Comparison of ENCODE assay signal across 8 mouse cellular contexts in the genomic region with DNA sequence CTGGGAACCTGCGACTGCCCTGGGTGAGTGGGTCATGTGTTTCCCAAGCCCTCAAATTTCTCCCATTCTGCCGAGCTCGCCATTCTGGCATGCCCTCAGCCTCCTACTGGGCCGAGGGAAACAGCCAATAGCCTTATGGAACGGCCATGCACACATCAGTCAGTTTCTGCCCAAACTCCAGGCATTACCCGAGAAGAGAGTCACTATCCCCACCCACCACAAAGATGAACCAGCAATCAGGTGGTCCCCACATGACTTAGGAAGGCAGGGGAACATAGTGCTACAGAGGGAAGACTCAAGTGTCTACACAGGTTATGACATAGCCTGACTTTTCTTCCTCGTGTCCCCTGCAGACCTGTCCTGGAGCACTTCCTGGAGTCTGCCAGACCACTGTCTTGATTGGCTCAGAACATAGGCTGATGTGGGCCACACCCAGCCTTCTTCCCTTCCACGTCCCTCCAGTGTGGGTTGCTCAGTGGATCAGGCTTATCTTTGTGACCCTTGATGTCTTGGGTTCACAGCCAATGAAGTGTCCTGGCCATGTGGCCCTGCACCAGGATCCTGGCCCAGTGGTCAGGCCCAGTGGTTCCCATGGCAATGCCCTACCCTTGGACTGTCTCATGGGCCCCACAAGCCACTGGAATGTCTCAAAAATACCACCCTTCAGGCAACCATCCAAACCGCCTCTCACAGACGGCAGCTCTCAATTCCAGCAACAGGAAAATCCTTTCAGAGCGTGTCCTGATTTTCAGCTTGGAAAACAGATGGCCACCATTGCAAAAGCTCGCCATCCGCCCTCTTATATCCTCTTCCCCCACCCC. TPM values are rescaled to one million over a fixed set of nuclear protein-coding genes. Genes with fewer than 3 reads are reported as not detected.
A peak's percentile ranks its signal among the peaks of the same experiment; 100 is the strongest.
DNase-seq lines count a peak whose midpoint lies in the region; ATAC-seq and TF ChIP-seq lines count a peak whose summit lies in the region.

No protein-coding gene starts in this region.

- TF ChIP-seq EP300 in heart, adult 2 months (IDR thresholded peaks at IDR 0.05; ENCODE audit: insufficient read depth, low read depth, low read length) = no peak

- H3K4me2 ChIP-seq in kidney, embryonic 14.5 days (replicated peaks; ENCODE audit: low read depth, low read length) = no peak overlapping the region
- no peak overlapping the region for H3K4me2 ChIP-seq in kidney, postnatal 0 days (ENCODE audit: low read length)

- no peak for TF ChIP-seq POLR2A in heart, adult 2 months (IDR thresholded peaks at IDR 0.05; ENCODE audit: insufficient read depth, low read depth, low read length)

- ATAC-seq in kidney, embryonic 14.5 days (ENCODE audit: low FRiP score, low TSS enrichment) = no peak
- no peak for ATAC-seq in kidney, postnatal 0 days (replicated peaks; ENCODE audit: low FRiP score, low read depth)

- H3K4me1 ChIP-seq in kidney, embryonic 14.5 days (ENCODE audit: control insufficient read depth, insufficient read depth, low read length) = peaks cover 36% of the 10 kb centered on the region
- peaks cover 29% of the 10 kb centered on the region for H3K4me1 ChIP-seq in heart, adult 2 months (ENCODE audit: control insufficient read depth, insufficient read depth, low read length)
- H3K4me1 ChIP-seq in kidney, postnatal 0 days (replicated peaks; ENCODE audit: insufficient read depth, low read length) = peaks cover 36% of the 10 kb centered on the region

- no peaks in the 10 kb centered on the region for H3K79me2 ChIP-seq in heart, adult 2 months (replicated peaks; ENCODE audit: control insufficient read depth, insufficient read depth, low read length)

- H3K27me3 ChIP-seq in kidney, embryonic 14.5 days (ENCODE audit: control insufficient read depth, insufficient read depth, low read length) = no peaks in the 10 kb centered on the region
- no peaks in the 10 kb centered on the region for H3K27me3 ChIP-seq in heart, adult 2 months (ENCODE audit: control insufficient read depth, insufficient read depth, low read length)
- H3K27me3 ChIP-seq in kidney, postnatal 0 days (ENCODE audit: insufficient read depth, low read length) = no peaks in the 10 kb centered on the region

- H3K27ac ChIP-seq in kidney, embryonic 14.5 days (ENCODE audit: low read depth, low read length) = no peak overlapping the region; the same call in 1 of the 2 replicates
- peak overlapping the region; percentile 95 for H3K27ac ChIP-seq in heart, adult 2 months
- H3K27ac ChIP-seq in kidney, postnatal 0 days = 0 out of 2 replicates have a peak overlapping the region, but pooled peaks have one; percentile 97

- H3K9me3 ChIP-seq in kidney, embryonic 14.5 days (ENCODE audit: control insufficient read depth, low read length) = no peaks in the 10 kb centered on the region
- H3K9me3 ChIP-seq in kidney, postnatal 0 days (replicated peaks; ENCODE audit: low read length) = no peaks in the 10 kb centered on the region

- 76% methylated on average over 13 of the region's 13 CpGs for WGBS in kidney, embryonic 14.5 days
- 36% methylated on average over 13 of the region's 13 CpGs for WGBS in heart, adult 2 months
- 62% methylated on average over 13 of the region's 13 CpGs for WGBS in kidney, postnatal 0 days

- no peak for TF ChIP-seq CTCF in heart, adult 2 months (IDR thresholded peaks at IDR 0.05)
- TF ChIP-seq CTCF in kidney, postnatal 0 days (IDR thresholded peaks at IDR 0.05; ENCODE audit: low read depth) = no peak

- intact Hi-C loops in heart, adult 2 months (cut with DNase I) = no loop called here

- H3K36me3 ChIP-seq in kidney, embryonic 14.5 days (ENCODE audit: control insufficient read depth, insufficient read depth, low read length) = no peaks in the 10 kb centered on the region
- peaks cover 7% of the 10 kb centered on the region for H3K36me3 ChIP-seq in heart, adult 2 months (ENCODE audit: control insufficient read depth, insufficient read depth, low read length)
- H3K36me3 ChIP-seq in kidney, postnatal 0 days (ENCODE audit: insufficient read depth, low read length) = no peaks in the 10 kb centered on the region

- no peak overlapping the region for H3K9ac ChIP-seq in kidney, embryonic 14.5 days (ENCODE audit: low read depth, low read length)
- no peak overlapping the region for H3K9ac ChIP-seq in heart, adult 2 months (ENCODE audit: low read depth, low read length)
- no peak overlapping the region for H3K9ac ChIP-seq in kidney, postnatal 0 days (ENCODE audit: low read depth, low read length)

- H3K4me3 ChIP-seq in kidney, embryonic 14.5 days (ENCODE audit: low read length) = no peak overlapping the region
- H3K4me3 ChIP-seq in heart, adult 2 months = no peak overlapping the region
- H3K4me3 ChIP-seq in kidney, postnatal 0 days (replicated peaks; ENCODE audit: low read depth, low read length) = no peak overlapping the region

- DNase-seq in kidney, adult 11 months = peak; percentile 61
- DNase-seq in ZHBTc4 (ENCODE audit: low read depth, low spot score) = peak; percentile 59
- peak in 1 of 2 experiments; percentile 64 for DNase-seq in heart, adult 2 months
- DNase-seq in kidney, postnatal 0 days (ENCODE audit: low spot score) = no peak
- DNase-seq in lung, postnatal 10 days = peak; percentile 79
- DNase-seq in embryo, embryonic 9.5 days (ENCODE audit: extremely low spot score) = no peak
- no peak for DNase-seq in T-cell, adult 2 months (ENCODE audit: low spot score)

RNA-seq across cellular contexts. Expression of a gene that starts 58.0 kb away (rescaled TPM):
- polyA plus RNA-seq in kidney, embryonic 14.5 days (2014; fragmentation: Nextera tagmentation; extraction: Ambion mirVana) = 25.8 and 34.8 TPM in 2 replicates
- 10 to 100 TPM; 32.6 to 36.9 TPM for total RNA-seq in heart, adult 2 months (2021)
- 15.6 and 20.1 TPM in 2 replicates for polyA plus RNA-seq in heart, adult 2 months (2012; rRNA removed)
- 52.1 and 57.9 TPM in 2 replicates for polyA plus RNA-seq in kidney, postnatal 0 days (2015; fragmentation: Nextera tagmentation; extraction: Ambion mirVana)

Comparison
In these comparisons a context has a peak if more than half of its experiments do, and no peak if none do; other contexts are left out.
1. DNase-seq: peak in kidney, adult 11 months (single experiment), ZHBTc4 (single experiment) and lung, postnatal 10 days (single experiment); none in kidney, postnatal 0 days (single experiment), embryo, embryonic 9.5 days (single experiment) and T-cell, adult 2 months (single experiment).